Mouse (Mus musculus) neutrophil, adult 5-6 weeks (primary cell): ENCODE results near the gene Spem2. TPM values are rescaled to one million over a fixed set of nuclear protein-coding genes. Genes with fewer than 3 reads are reported as not detected.
A peak's percentile ranks its signal among the peaks of the same experiment; 100 is the strongest.

Experiments used
- ATAC-seq: fragments of 151-379, 151-347 bp; 2 replicates; pipeline ENCODE4 v1.8.0; 2017; ENCODE audit warnings: mild to moderate bottlenecking, moderate TSS enrichment; ENCODE audit not compliant: insufficient number of reproducible peaks, poor library complexity, low FRiP score, severe bottlenecking; ENCODE audit errors: extremely low read depth
- total RNA-seq: library from RNA; stranded (forward); fragments of 200-1000 nt; gene quantifications from 2 replicates; pipeline ENCODE4 v1.2.3, GENCODE M21; 2017

Gene Spem2
- total RNA-seq, 1 experiment from 2014 or later = 0.47 TPM

GRCm38 (mm10) chr11:69802648-69803105, 15.6 kb downstream of the Spem2 start:
- no peak for ATAC-seq

GRCm38 (mm10) chr11:69801379-69801977, 16.8 kb downstream of the Spem2 start, which contains the start of gene Fgf11:
Fgf11 (minus strand) TSS chr11:69801857.
- ATAC-seq = no peak

GRCm38 (mm10) chr11:69800392-69801197, 17.7 kb downstream of the Spem2 start:
- no peak for ATAC-seq

- no peak for ATAC-seq
Measured at GRCm38 (mm10) chr11:69800138-69800391, 18.2 kb downstream of the Spem2 start.

GRCm38 (mm10) chr11:69799394-69800137, 18.7 kb downstream of the Spem2 start:
- ATAC-seq = no peak

GRCm38 (mm10) chr11:69797924-69798323, 20.3 kb downstream of the Spem2 start:
- ATAC-seq = no peak

GRCm38 (mm10) chr11:69795983-69796435, 22.3 kb downstream of the Spem2 start:
- no peak for ATAC-seq

GRCm38 (mm10) chr11:69795168-69795982, 22.9 kb downstream of the Spem2 start, which contains the start of gene Chrnb1:
Chrnb1 (minus strand) TSS chr11:69795943.
- peak; percentile 96 for ATAC-seq

- no peak for ATAC-seq
Measured at GRCm38 (mm10) chr11:69793429-69793828, 24.8 kb downstream of the Spem2 start.

GRCm38 (mm10) chr11:69791420-69791819, 26.8 kb downstream of the Spem2 start:
- ATAC-seq = no peak

GRCm38 (mm10) chr11:69789431-69789830, 28.8 kb downstream of the Spem2 start:
- ATAC-seq = no peak

- no peak for ATAC-seq
Measured at GRCm38 (mm10) chr11:69787306-69787705, 31.0 kb downstream of the Spem2 start.

- ATAC-seq = no peak
Measured at GRCm38 (mm10) chr11:69784793-69785272, 33.4 kb downstream of the Spem2 start.

GRCm38 (mm10) chr11:69781828-69782227, 36.4 kb downstream of the Spem2 start:
- no peak for ATAC-seq

- ATAC-seq = no peak
Measured at GRCm38 (mm10) chr11:69778985-69779384, 39.3 kb downstream of the Spem2 start.

- no peak for ATAC-seq
Measured at GRCm38 (mm10) chr11:69778258-69778982, 39.8 kb downstream of the Spem2 start.

- ATAC-seq = peak; percentile 14; the same call in 1 of the 2 replicates
Measured at GRCm38 (mm10) chr11:69777504-69778257, 40.6 kb downstream of the Spem2 start.
